Comparison of ENCODE assay signal across 1 mouse cellular context in the genomic region with DNA sequence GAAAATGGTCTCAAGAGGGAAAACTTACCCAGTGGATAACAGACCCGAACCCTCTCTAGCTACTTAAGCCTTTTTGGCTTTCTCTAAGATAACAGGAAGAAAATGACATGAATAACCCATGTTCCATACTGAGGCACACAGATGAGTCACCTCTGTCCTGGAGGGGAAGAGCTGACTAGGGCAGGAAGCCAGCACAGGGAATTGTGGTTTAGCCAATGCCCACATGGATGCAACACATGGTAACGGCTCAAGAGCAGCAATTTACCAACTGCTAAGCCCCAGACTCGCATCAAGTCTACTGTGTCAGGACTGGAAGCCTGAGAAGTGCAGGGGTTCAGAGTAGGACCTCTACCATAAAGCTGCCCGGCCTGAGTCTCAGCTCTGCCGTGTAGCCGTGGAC.
TF ChIP-seq lines count a peak whose summit lies in the region.

No protein-coding gene starts in this region.

TF ChIP-seq in CH12.LX, 34 proteins besides CTCF, POLR2A, EP300 and RAD21:
- 0 out of 2 replicates have a peak, but pooled peaks have one; percentile 18 for TF ChIP-seq ETS1 (conservative IDR thresholded peaks at IDR 0.05; ENCODE audit: low read depth, low read length)
- TF ChIP-seq ZMIZ1 (IDR thresholded peaks at IDR 0.05; ENCODE audit: low read depth, low read length), result no peak
